ENCODE assay signal across 24 mouse cellular contexts in the genomic region with DNA sequence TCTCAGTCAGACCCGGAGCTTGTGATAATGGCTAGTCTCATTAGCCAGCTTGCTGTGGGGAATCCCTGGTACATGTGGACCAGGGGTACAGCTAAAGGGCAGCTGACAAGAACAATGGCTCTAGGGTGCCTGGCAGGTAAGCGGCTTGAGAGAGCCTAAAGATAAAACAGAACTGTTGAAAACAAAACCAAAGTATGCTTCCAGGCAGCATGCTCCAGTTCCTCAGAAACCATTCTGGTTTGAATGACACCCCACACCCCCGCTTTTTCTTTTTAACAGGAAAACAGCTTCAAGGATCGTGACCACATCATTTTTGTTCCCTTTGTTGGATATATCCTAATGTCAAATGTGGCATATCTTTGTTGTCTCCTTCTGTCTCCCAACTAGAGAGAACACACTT. TPM values are rescaled to one million over a fixed set of nuclear protein-coding genes. Genes with fewer than 3 reads are reported as not detected.
"Had no signal": no experiment of that assay in that cellular context is flagged by ENCODE, and none has a peak within 500 bp of the region (broad histone marks: within the 10 kb centered on the region; RNA-seq: fewer than 3 reads in every experiment).

A gene (plus strand): TSS at position 301 of the 400 bp plus-strand sequence.

- ATAC-seq: liver, postnatal 0 days; lung, postnatal 0 days; midbrain, embryonic 13.5 days; midbrain, embryonic 15.5 days had no signal

- H3K9me3 ChIP-seq: lung, embryonic 15.5 days; megakaryocyte, embryonic 14.5 days; midbrain, embryonic 13.5 days; midbrain, embryonic 15.5 days; neural tube, embryonic 13.5 days; neural tube, embryonic 15.5 days had no signal

- H3K36me3 ChIP-seq: lung, embryonic 15.5 days; midbrain, embryonic 13.5 days; midbrain, embryonic 15.5 days; neural tube, embryonic 13.5 days; neural tube, embryonic 15.5 days had no signal

- DNase-seq: liver, postnatal 0 days; lung, adult 2 months; lung, postnatal 14 days; lung, postnatal 36 days; retina, postnatal 1 day; right cerebral cortex, adult 18-20 months; right cerebral cortex, postnatal 25 days; right cerebral cortex, postnatal 4 days; spleen, adult 18-20 months; thymus, adult 18-20 months; thymus, postnatal 14 days; thymus, postnatal 36 days had no signal

- H3K4me1 ChIP-seq: midbrain, embryonic 13.5 days; midbrain, embryonic 15.5 days; neural tube, embryonic 13.5 days; neural tube, embryonic 15.5 days had no signal

- H3K27ac ChIP-seq: lung, embryonic 15.5 days; macrophage; midbrain, embryonic 13.5 days; midbrain, embryonic 15.5 days; neural tube, embryonic 13.5 days; neural tube, embryonic 15.5 days had no signal

- H3K27me3 ChIP-seq: lung, embryonic 15.5 days; megakaryocyte, embryonic 14.5 days; midbrain, embryonic 13.5 days; midbrain, embryonic 15.5 days; neural tube, embryonic 13.5 days; neural tube, embryonic 15.5 days had no signal

- H3K4me2 ChIP-seq: lung, embryonic 15.5 days; midbrain, embryonic 11.5 days; midbrain, embryonic 13.5 days; midbrain, embryonic 15.5 days; neural tube, embryonic 13.5 days; neural tube, embryonic 15.5 days had no signal

- H3K4me3 ChIP-seq: lung, embryonic 15.5 days; megakaryocyte, embryonic 14.5 days; midbrain, embryonic 13.5 days; midbrain, embryonic 15.5 days; neural tube, embryonic 13.5 days; neural tube, embryonic 15.5 days had no signal

- H3K9ac ChIP-seq: liver, postnatal 0 days; lung, embryonic 15.5 days; midbrain, embryonic 13.5 days; midbrain, embryonic 15.5 days; neural tube, embryonic 13.5 days; neural tube, embryonic 15.5 days had no signal

RNA-seq across cellular contexts. Expression of the gene that starts here (rescaled TPM):
- polyA plus RNA-seq: liver, postnatal 0 days; midbrain, embryonic 11.5 days; midbrain, embryonic 15.5 days; neural tube, embryonic 11.5 days; neural tube, embryonic 13.5 days; stomach, embryonic 14.5 days; stomach, embryonic 16.5 days had no signal
